Mouse (Mus musculus): ENCODE measurements around the gene Fam163a. TPM values are rescaled to one million over a fixed set of nuclear protein-coding genes. Genes with fewer than 3 reads are reported as not detected.

Gene Fam163a
- total and polyA plus RNA-seq, 2 experiments, result 0.02 TPM; not detected in 1

DNA sequence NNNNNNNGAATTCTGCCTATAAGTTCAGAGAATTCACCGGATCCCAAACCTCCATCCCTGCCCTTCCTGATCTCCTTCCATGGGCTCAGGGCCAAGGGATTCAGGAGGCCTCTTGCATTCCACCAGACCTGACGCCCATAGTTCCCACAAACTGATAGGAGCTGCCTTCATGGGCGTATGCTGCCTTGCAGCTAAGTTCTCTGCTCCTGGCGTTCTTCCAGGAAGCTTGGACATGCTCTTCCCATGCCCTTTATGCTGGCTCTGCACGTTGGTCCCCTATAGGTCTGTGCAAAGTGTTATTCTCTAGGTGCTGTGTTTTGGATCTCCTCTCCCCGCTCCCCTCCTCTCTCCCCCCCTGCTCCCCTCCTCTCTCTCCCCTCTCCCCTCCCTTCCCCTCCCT is 36.1 kb downstream of the Fam163a start:
- H3K4me3 ChIP-seq (ENCODE audit: insufficient read depth, low read depth, low read length), result no peak overlapping the region
- no peaks in the 10 kb centered on the region for H3K36me3 ChIP-seq (ENCODE audit: control insufficient read depth, insufficient read depth, low read length)
- no peak overlapping the region for H3K27ac ChIP-seq (replicated peaks; ENCODE audit: insufficient read depth, low read depth, low read length)
- no peak overlapping the region for H3K9ac ChIP-seq (ENCODE audit: low read depth, low read length)
- no peak for DNase-seq (ENCODE audit: extremely low read depth, low read depth, low spot score)
- H3K4me1 ChIP-seq (ENCODE audit: control insufficient read depth, insufficient read depth, low read length), result no peaks in the 10 kb centered on the region
- H3K27me3 ChIP-seq (ENCODE audit: control insufficient read depth, insufficient read depth, low read length), result no peaks in the 10 kb centered on the region
- H3K79me2 ChIP-seq (ENCODE audit: control insufficient read depth, insufficient read depth, low read length), result no peaks in the 10 kb centered on the region
- TF ChIP-seq POLR2A (IDR thresholded peaks at IDR 0.05; ENCODE audit: extremely low read depth, insufficient read depth, low read length) (no peak), CTCF (IDR thresholded peaks at IDR 0.05; ENCODE audit: low read depth, low read length) (no peak)
- 49% methylated on average over 6 of the region's 6 CpGs for WGBS

DNA sequence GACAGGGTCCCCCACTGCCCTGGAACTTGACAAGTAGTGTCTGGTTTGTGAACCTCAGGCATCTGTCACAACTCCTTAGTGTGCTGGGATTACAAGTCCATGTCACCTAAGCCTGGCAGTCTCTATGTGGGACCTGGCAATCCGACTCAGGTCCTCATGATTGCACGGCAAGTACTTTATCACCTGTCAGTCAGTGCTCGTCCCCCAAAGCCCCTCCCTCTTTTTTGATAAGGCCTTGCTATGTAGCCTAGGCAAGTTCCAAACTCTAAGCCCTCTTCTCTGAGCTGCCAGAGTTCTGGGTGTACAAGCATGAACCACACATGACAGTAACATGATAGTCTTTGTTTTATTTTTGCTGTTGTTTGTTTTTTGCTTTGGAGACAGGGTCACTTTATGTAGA is 88.1 kb downstream of the Fam163a start:
- H3K27me3 ChIP-seq (ENCODE audit: control insufficient read depth, insufficient read depth, low read length), result no peaks in the 10 kb centered on the region
- no peak overlapping the region for H3K4me3 ChIP-seq (ENCODE audit: insufficient read depth, low read depth, low read length)
- no peak for TF ChIP-seq POLR2A (IDR thresholded peaks at IDR 0.05; ENCODE audit: extremely low read depth, insufficient read depth, low read length)
- TF ChIP-seq CTCF (IDR thresholded peaks at IDR 0.05; ENCODE audit: low read depth, low read length), result no peak
- H3K9ac ChIP-seq (ENCODE audit: low read depth, low read length), result no peak overlapping the region
- no peak overlapping the region for H3K27ac ChIP-seq (replicated peaks; ENCODE audit: insufficient read depth, low read depth, low read length)
- H3K4me1 ChIP-seq (ENCODE audit: control insufficient read depth, insufficient read depth, low read length), result no peaks in the 10 kb centered on the region
- WGBS, result 54% methylated on average over 3 of the region's 3 CpGs
- DNase-seq (ENCODE audit: extremely low read depth, low read depth, low spot score), result no peak
- no peaks in the 10 kb centered on the region for H3K36me3 ChIP-seq (ENCODE audit: control insufficient read depth, insufficient read depth, low read length)
- H3K79me2 ChIP-seq (ENCODE audit: control insufficient read depth, insufficient read depth, low read length), result no peaks in the 10 kb centered on the region

DNA sequence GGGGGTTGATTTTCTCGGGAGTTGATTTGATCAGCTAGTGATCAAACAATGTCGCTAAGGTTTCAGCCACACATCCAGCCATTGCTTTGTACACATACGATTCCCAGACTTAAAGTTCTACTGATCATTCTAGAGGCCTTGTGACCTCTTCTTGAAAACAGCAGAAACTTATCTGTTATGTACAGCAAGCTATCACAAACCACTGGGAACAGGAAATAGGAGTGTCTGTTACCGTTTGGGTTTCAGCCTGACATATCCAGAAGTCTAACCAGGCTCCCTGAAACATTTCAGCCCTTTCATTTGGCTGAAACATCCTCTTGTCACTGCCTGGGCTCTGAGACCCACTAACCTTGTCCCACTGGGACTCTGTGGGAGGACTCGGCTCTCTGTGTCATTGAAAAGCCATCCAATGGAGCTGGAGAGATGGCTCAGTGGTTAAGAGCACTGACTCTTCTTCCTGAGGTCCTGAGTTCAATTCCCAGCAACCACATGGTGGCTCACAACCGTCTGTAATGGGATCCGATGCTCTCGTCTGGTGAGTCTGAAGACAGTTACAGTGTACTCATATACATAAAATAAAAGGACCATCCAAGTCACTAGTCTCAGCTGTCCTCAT is 90.8 kb downstream of the Fam163a start:
- H3K27ac ChIP-seq (replicated peaks; ENCODE audit: insufficient read depth, low read depth, low read length), result no peak overlapping the region
- H3K27me3 ChIP-seq (ENCODE audit: control insufficient read depth, insufficient read depth, low read length), result no peaks in the 10 kb centered on the region
- no peak for DNase-seq (ENCODE audit: extremely low read depth, low read depth, low spot score)
- 71% methylated on average over 8 of the region's 8 CpGs for WGBS
- no peak overlapping the region for H3K9ac ChIP-seq (ENCODE audit: low read depth, low read length)
- no peak overlapping the region for H3K4me3 ChIP-seq (ENCODE audit: insufficient read depth, low read depth, low read length)
- H3K4me1 ChIP-seq (ENCODE audit: control insufficient read depth, insufficient read depth, low read length), result no peaks in the 10 kb centered on the region
- no peak for TF ChIP-seq CTCF (IDR thresholded peaks at IDR 0.05; ENCODE audit: low read depth, low read length)
- H3K36me3 ChIP-seq (ENCODE audit: control insufficient read depth, insufficient read depth, low read length), result no peaks in the 10 kb centered on the region
- H3K79me2 ChIP-seq (ENCODE audit: control insufficient read depth, insufficient read depth, low read length), result no peaks in the 10 kb centered on the region

DNA sequence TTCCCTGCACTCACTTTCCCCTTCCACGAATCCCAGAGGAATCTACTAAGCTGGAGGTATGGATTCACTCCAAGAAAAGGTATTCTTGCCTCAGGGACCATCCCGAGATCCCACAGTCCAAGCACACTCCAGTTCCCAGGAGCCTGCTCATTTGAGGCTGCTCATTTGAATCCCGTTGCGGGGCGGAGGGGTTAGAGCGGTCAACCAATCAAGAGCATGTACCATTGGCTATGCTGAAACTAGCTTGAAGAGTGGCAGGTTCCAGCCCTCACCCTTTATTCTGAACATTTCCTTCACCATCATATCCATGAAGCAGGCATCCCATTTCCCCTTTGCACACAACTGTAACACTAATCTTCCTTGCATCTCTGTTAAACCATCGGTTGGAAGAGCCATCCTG is 92.7 kb downstream of the Fam163a start:
- no peaks in the 10 kb centered on the region for H3K36me3 ChIP-seq (ENCODE audit: control insufficient read depth, insufficient read depth, low read length)
- no peak overlapping the region for H3K9ac ChIP-seq (ENCODE audit: low read depth, low read length)
- H3K27ac ChIP-seq (replicated peaks; ENCODE audit: insufficient read depth, low read depth, low read length), result no peak overlapping the region
- no peaks in the 10 kb centered on the region for H3K4me1 ChIP-seq (ENCODE audit: control insufficient read depth, insufficient read depth, low read length)
- DNase-seq (ENCODE audit: extremely low read depth, low read depth, low spot score), result no peak
- no peaks in the 10 kb centered on the region for H3K27me3 ChIP-seq (ENCODE audit: control insufficient read depth, insufficient read depth, low read length)
- WGBS, result 69% methylated on average over 7 of the region's 7 CpGs
- H3K79me2 ChIP-seq (ENCODE audit: control insufficient read depth, insufficient read depth, low read length), result no peaks in the 10 kb centered on the region
- H3K4me3 ChIP-seq (ENCODE audit: insufficient read depth, low read depth, low read length), result no peak overlapping the region
- TF ChIP-seq CTCF (IDR thresholded peaks at IDR 0.05; ENCODE audit: low read depth, low read length) (no peak), POLR2A (IDR thresholded peaks at IDR 0.05; ENCODE audit: extremely low read depth, insufficient read depth, low read length) (no peak)

DNA sequence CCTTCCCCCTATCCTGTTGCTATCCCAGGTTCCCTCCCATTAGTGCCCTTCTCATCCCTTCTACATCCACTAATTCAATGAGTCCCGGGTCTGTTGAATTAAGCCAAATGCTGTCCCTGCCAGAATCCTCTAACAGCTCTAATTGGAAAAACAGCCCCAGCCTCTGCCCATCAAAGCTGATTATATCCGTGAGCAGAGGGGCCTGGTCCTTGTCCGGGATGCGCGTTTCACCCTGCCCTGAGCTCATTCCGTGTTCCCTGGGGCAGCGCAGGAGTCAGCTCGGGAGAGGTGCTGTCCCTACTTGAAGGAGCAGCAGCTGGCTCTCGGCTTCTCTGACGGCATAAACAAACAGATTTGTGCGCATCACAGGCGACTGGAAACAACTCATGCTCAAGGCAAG is 93.1 kb downstream of the Fam163a start:
- H3K9ac ChIP-seq (ENCODE audit: low read depth, low read length), result no peak overlapping the region
- H3K36me3 ChIP-seq (ENCODE audit: control insufficient read depth, insufficient read depth, low read length), result no peaks in the 10 kb centered on the region
- WGBS, result 43% methylated on average over 12 of the region's 12 CpGs
- no peaks in the 10 kb centered on the region for H3K79me2 ChIP-seq (ENCODE audit: control insufficient read depth, insufficient read depth, low read length)
- H3K27ac ChIP-seq (replicated peaks; ENCODE audit: insufficient read depth, low read depth, low read length), result no peak overlapping the region
- H3K27me3 ChIP-seq (ENCODE audit: control insufficient read depth, insufficient read depth, low read length), result no peaks in the 10 kb centered on the region
- H3K4me1 ChIP-seq (ENCODE audit: control insufficient read depth, insufficient read depth, low read length), result no peaks in the 10 kb centered on the region
- no peak overlapping the region for H3K4me3 ChIP-seq (ENCODE audit: insufficient read depth, low read depth, low read length)
- no peak for TF ChIP-seq POLR2A (IDR thresholded peaks at IDR 0.05; ENCODE audit: extremely low read depth, insufficient read depth, low read length)
- no peak for TF ChIP-seq CTCF (IDR thresholded peaks at IDR 0.05; ENCODE audit: low read depth, low read length)
- DNase-seq (ENCODE audit: extremely low read depth, low read depth, low spot score), result no peak

DNA sequence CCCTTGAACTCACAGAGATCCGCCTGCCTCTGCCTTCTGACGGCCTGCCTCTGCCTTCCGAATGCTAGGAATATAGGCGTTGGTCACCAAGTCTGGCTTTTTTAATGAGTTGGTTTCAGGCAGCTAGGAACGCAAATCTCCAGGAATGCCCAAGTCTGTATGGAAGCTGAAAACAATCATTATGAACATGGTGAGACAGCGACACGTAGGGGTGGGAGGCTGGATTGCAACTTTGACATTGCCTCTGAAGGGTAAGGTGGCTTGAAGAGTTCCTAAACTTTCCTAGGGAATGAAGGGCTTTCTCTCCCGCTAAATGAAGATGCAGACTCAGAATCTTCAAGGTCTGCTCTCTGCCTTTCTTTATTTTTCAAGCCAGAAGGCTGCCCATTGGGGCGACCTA is 93.7 kb downstream of the Fam163a start:
- Histone ChIP-seq H3K27me3 (ENCODE audit: control insufficient read depth, insufficient read depth, low read length) (no peaks in the 10 kb centered on the region), H3K4me1 (ENCODE audit: control insufficient read depth, insufficient read depth, low read length) (no peaks in the 10 kb centered on the region), H3K27ac (replicated peaks; ENCODE audit: insufficient read depth, low read depth, low read length) (no peak overlapping the region), H3K79me2 (ENCODE audit: control insufficient read depth, insufficient read depth, low read length) (no peaks in the 10 kb centered on the region), H3K36me3 (ENCODE audit: control insufficient read depth, insufficient read depth, low read length) (no peaks in the 10 kb centered on the region), H3K9ac (ENCODE audit: low read depth, low read length) (no peak overlapping the region), H3K4me3 (ENCODE audit: insufficient read depth, low read depth, low read length) (no peak overlapping the region)
- peak; percentile 14 for DNase-seq (ENCODE audit: extremely low read depth, low read depth, low spot score)
- TF ChIP-seq POLR2A (IDR thresholded peaks at IDR 0.05; ENCODE audit: extremely low read depth, insufficient read depth, low read length) (no peak), CTCF (IDR thresholded peaks at IDR 0.05; ENCODE audit: low read depth, low read length) (peak; percentile 36; the same call in 1 of the 2 replicates)
- WGBS, result 79% methylated on average over 9 of the region's 9 CpGs
